Mouse (Mus musculus): Measurements from ENCODE around the gene Repin1. TPM values are rescaled to one million over a fixed set of nuclear protein-coding genes. Genes with fewer than 3 reads are reported as not detected.

Repin1 gene
- polyA plus RNA-seq, 1 experiment from 2014 or later: 37.4 TPM

GRCm38 (mm10) chr6:48553819-48554218, 39.9 kb upstream of the Repin1 start:
- 77% methylated on average over 4 of the region's 4 CpGs for WGBS
- H3K9me3 ChIP-seq (replicated peaks; ENCODE audit: low read length): no peaks in the 10 kb centered on the region
- no peaks in the 10 kb centered on the region for H3K27me3 ChIP-seq (ENCODE audit: insufficient read depth, low read length)
- DNase-seq (ENCODE audit: low spot score) (no peak), ATAC-seq (replicated peaks; ENCODE audit: low FRiP score, low read depth) (0 out of 2 replicates have a peak, but pooled peaks have one; percentile 27)
- peak overlapping the region; percentile 98 for H3K27ac ChIP-seq
- H3K36me3 ChIP-seq (ENCODE audit: insufficient read depth, low read length): peaks cover 3% of the 10 kb centered on the region; the same call in 1 of the 2 replicates
- peak overlapping the region; percentile 76 for H3K4me2 ChIP-seq (ENCODE audit: low read length)
- no peak overlapping the region for H3K4me3 ChIP-seq (replicated peaks; ENCODE audit: low read depth, low read length)
- peaks cover 3% of the 10 kb centered on the region; the same call in 1 of the 2 replicates for H3K4me1 ChIP-seq (replicated peaks; ENCODE audit: insufficient read depth, low read length)
- H3K9ac ChIP-seq (ENCODE audit: low read depth, low read length): peak overlapping the region; percentile 69; the same call in 1 of the 2 replicates
- no peak for TF ChIP-seq CTCF (IDR thresholded peaks at IDR 0.05; ENCODE audit: low read depth)

- Histone ChIP-seq H3K36me3 (ENCODE audit: insufficient read depth, low read length) (peaks cover 3% of the 10 kb centered on the region; the same call in 1 of the 2 replicates), H3K27ac (peak within 1 kb of the TSS; percentile 98), H3K4me2 (ENCODE audit: low read length) (peak within 1 kb of the TSS; percentile 76), H3K27me3 (ENCODE audit: insufficient read depth, low read length) (no peaks in the 10 kb centered on the region), H3K9me3 (replicated peaks; ENCODE audit: low read length) (no peaks in the 10 kb centered on the region), H3K4me1 (replicated peaks; ENCODE audit: insufficient read depth, low read length) (peaks cover 3% of the 10 kb centered on the region; the same call in 1 of the 2 replicates), H3K9ac (ENCODE audit: low read depth, low read length) (peak within 1 kb of the TSS; percentile 69), H3K4me3 (replicated peaks; ENCODE audit: low read depth, low read length) (peak within 1 kb of the TSS; percentile 46)
- no peak for TF ChIP-seq CTCF (IDR thresholded peaks at IDR 0.05; ENCODE audit: low read depth)
- 1% methylated on average over 39 of the region's 39 CpGs for WGBS
- ATAC-seq (replicated peaks; ENCODE audit: low FRiP score, low read depth) (peak; percentile 92), DNase-seq (ENCODE audit: low spot score) (peak; percentile 98)
These were observed 39.2 kb upstream of the Repin1 start, which contains the start of gene Lrrc61 for GRCm38 (mm10) chr6:48554280-48555103. Gene Lrrc61 (plus strand): TSS chr6:48554796.

- 26% methylated on average over 14 of the region's 14 CpGs for WGBS
- peak overlapping the region; percentile 76 for H3K4me2 ChIP-seq (ENCODE audit: low read length)
- H3K27ac ChIP-seq: peak overlapping the region; percentile 98
- peak overlapping the region; percentile 46 for H3K4me3 ChIP-seq (replicated peaks; ENCODE audit: low read depth, low read length)
- peak overlapping the region; percentile 69 for H3K9ac ChIP-seq (ENCODE audit: low read depth, low read length)
- DNase-seq (ENCODE audit: low spot score) (peak; percentile 94), ATAC-seq (replicated peaks; ENCODE audit: low FRiP score, low read depth) (peak; percentile 72)
- TF ChIP-seq CTCF (IDR thresholded peaks at IDR 0.05; ENCODE audit: low read depth): no peak
- H3K9me3 ChIP-seq (replicated peaks; ENCODE audit: low read length): no peaks in the 10 kb centered on the region
- H3K27me3 ChIP-seq (ENCODE audit: insufficient read depth, low read length): no peaks in the 10 kb centered on the region
- H3K4me1 ChIP-seq (replicated peaks; ENCODE audit: insufficient read depth, low read length): peaks cover 3% of the 10 kb centered on the region; the same call in 1 of the 2 replicates
- H3K36me3 ChIP-seq (ENCODE audit: insufficient read depth, low read length): peaks cover 3% of the 10 kb centered on the region; the same call in 1 of the 2 replicates
These were observed 38.4 kb upstream of the Repin1 start for GRCm38 (mm10) chr6:48555104-48555890.

- ATAC-seq (replicated peaks; ENCODE audit: low FRiP score, low read depth) (no peak), DNase-seq (ENCODE audit: low spot score) (no peak)
- TF ChIP-seq CTCF (IDR thresholded peaks at IDR 0.05; ENCODE audit: low read depth): no peak
- H3K9me3 ChIP-seq (replicated peaks; ENCODE audit: low read length): no peaks in the 10 kb centered on the region
- peaks cover 3% of the 10 kb centered on the region; the same call in 1 of the 2 replicates for H3K36me3 ChIP-seq (ENCODE audit: insufficient read depth, low read length)
- H3K4me2 ChIP-seq (ENCODE audit: low read length): no peak overlapping the region
- H3K27ac ChIP-seq: 0 out of 2 replicates have a peak overlapping the region, but pooled peaks have one; percentile 98
- 93% methylated on average over 3 of the region's 3 CpGs for WGBS
- H3K4me1 ChIP-seq (replicated peaks; ENCODE audit: insufficient read depth, low read length): peaks cover 3% of the 10 kb centered on the region; the same call in 1 of the 2 replicates
- H3K9ac ChIP-seq (ENCODE audit: low read depth, low read length): no peak overlapping the region
- no peak overlapping the region for H3K4me3 ChIP-seq (replicated peaks; ENCODE audit: low read depth, low read length)
- H3K27me3 ChIP-seq (ENCODE audit: insufficient read depth, low read length): no peaks in the 10 kb centered on the region
These were observed 37.7 kb upstream of the Repin1 start for GRCm38 (mm10) chr6:48555956-48556355.

GRCm38 (mm10) chr6:48565693-48566310, 27.9 kb upstream of the Repin1 start:
- DNase-seq (ENCODE audit: low spot score) (no peak), ATAC-seq (replicated peaks; ENCODE audit: low FRiP score, low read depth) (no peak)
- Histone ChIP-seq H3K27me3 (ENCODE audit: insufficient read depth, low read length) (no peaks in the 10 kb centered on the region), H3K27ac (no peak overlapping the region), H3K9me3 (replicated peaks; ENCODE audit: low read length) (no peaks in the 10 kb centered on the region), H3K9ac (ENCODE audit: low read depth, low read length) (no peak overlapping the region), H3K4me3 (replicated peaks; ENCODE audit: low read depth, low read length) (no peak overlapping the region), H3K4me1 (replicated peaks; ENCODE audit: insufficient read depth, low read length) (peaks cover 24% of the 10 kb centered on the region; the same call in 1 of the 2 replicates), H3K36me3 (ENCODE audit: insufficient read depth, low read length) (no peaks in the 10 kb centered on the region), H3K4me2 (ENCODE audit: low read length) (no peak overlapping the region)
- no peak for TF ChIP-seq CTCF (IDR thresholded peaks at IDR 0.05; ENCODE audit: low read depth)
- WGBS: 69% methylated on average over 4 of the region's 4 CpGs
